Mouse (Mus musculus): ENCODE results near the gene B4gat1. TPM values are rescaled to one million over a fixed set of nuclear protein-coding genes. Genes with fewer than 3 reads are reported as not detected.
A peak's percentile ranks its signal among the peaks of the same experiment; 100 is the strongest.

The B4gat1 gene
- total RNA-seq, 1 experiment from 2014 or later = 9.2 TPM

- peak; percentile 30; the same call in 1 of the 2 replicates for ATAC-seq (replicated peaks; ENCODE audit: low read depth, poor library complexity, severe bottlenecking)
Observed at GRCm38 (mm10) chr19:5056251-5056650, 17.6 kb downstream of the B4gat1 start.

DNA sequence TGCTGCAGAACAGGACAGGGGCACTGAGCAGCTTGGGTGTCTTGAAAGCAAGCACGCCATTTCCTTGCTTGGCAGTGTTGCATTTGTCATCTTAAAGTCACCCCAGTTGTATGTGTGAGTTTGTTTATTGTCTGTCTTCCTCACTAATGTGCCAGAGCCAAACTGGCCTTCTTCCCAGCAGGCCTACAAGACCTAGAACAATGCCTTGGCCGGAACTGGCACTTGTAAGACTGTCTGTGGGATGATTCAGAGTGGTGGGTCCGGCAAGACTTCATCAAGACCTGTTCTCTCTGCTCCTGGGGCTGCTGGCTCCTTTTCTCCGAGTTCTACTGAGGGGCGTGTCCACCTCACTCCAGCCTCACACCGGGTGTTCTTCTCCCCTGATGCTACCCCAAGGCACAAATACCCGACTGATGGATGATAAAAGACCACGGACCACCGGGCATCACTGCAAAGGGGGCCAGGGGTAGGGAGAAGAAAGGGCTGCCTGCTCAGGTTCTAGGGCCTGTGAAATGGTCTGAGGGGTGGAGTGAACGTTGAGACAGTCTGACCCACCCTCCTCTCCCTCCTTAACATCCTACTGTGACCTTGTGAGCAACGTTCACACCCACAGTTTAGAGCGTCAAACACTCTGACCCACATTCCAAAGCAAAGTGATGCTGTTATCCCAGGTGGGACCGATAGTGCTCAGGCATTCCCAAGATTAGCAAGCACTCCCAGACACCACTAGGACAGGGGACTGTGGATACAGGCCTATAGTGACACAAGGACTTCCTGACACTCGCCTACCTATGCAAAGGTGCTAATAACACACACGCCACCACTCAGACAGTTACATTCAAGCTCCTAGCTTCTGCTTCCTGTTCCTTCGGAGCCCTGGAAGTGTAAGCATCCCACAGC is 19.5 kb downstream of the B4gat1 start:
- no peak for ATAC-seq (replicated peaks; ENCODE audit: low read depth, poor library complexity, severe bottlenecking)

DNA sequence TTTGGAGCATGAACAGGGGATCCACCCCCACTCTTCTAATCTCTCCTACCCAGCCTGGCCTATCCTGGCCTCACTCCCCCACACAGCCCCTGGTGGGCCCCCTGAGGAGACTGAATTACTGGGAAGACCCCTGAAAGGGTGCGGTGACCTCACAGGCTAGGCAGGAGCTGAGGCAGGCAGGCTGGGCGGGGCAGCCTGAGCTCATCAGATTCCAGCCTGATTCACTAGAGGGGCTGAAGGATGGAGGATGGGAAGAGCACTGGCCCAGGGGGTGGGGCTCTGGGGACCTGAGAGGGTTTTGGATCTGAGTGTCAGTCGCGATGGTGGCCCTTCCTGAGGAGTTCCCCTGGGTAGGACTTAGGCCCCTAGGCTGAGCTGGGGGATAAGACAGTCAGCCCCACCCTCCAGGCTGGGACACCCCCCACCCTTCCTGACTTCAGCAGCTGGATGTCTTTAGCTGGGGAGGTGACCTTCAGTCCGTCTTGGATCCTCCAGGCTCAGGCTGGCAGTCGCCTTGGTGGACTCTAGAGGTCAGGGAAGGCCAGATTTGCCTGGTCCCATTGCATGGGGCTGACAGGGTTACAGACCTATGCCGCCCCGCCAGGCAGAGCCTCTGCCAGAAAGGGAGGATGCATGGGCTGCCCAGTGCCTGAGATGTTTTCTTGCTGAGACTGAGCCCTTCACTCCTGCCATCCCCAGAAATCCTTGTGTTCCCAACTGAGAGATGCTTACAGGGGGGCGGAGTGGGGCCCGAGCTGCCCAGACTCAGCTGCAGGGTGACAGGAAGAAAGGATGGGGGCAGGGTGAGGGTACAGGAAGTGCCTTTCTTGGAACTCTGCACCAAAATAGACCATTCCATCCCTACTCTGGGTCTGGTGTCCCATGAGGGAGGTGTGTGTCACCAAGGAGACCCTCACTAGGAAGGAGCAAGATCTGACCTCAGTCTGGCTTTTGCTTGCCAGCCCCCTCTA is 20.5 kb downstream of the B4gat1 start:
- no peak for ATAC-seq (replicated peaks; ENCODE audit: low read depth, poor library complexity, severe bottlenecking)

GRCm38 (mm10) chr19:5060365-5061330 is 22.0 kb downstream of the B4gat1 start:
- ATAC-seq (replicated peaks; ENCODE audit: low read depth, poor library complexity, severe bottlenecking) = no peak

GRCm38 (mm10) chr19:5062041-5062440 is 23.4 kb downstream of the B4gat1 start:
- no peak for ATAC-seq (replicated peaks; ENCODE audit: low read depth, poor library complexity, severe bottlenecking)

DNA sequence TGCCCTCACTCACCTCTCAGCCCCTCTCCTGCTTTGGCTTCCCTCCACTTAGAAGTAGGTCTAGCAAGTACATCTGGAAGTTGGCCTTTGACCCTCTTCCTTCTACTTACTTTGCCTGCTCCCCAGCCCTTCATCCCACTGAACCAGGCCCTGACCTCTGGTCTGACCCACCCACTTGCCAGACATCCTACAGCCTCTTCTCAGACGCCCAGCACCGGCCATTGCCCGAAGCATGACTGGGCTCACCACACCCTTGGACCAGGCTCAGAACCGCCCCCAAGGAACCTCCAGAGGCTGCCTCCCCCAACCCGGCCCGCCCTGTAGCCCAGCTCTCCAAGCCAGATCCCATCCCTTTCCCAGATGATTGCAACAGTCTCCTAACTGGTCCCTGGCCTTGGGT is 23.8 kb downstream of the B4gat1 start:
- ATAC-seq (replicated peaks; ENCODE audit: low read depth, poor library complexity, severe bottlenecking) = no peak

- no peak for ATAC-seq (replicated peaks; ENCODE audit: low read depth, poor library complexity, severe bottlenecking)
Observed at GRCm38 (mm10) chr19:5065104-5065503, 26.5 kb downstream of the B4gat1 start.

DNA sequence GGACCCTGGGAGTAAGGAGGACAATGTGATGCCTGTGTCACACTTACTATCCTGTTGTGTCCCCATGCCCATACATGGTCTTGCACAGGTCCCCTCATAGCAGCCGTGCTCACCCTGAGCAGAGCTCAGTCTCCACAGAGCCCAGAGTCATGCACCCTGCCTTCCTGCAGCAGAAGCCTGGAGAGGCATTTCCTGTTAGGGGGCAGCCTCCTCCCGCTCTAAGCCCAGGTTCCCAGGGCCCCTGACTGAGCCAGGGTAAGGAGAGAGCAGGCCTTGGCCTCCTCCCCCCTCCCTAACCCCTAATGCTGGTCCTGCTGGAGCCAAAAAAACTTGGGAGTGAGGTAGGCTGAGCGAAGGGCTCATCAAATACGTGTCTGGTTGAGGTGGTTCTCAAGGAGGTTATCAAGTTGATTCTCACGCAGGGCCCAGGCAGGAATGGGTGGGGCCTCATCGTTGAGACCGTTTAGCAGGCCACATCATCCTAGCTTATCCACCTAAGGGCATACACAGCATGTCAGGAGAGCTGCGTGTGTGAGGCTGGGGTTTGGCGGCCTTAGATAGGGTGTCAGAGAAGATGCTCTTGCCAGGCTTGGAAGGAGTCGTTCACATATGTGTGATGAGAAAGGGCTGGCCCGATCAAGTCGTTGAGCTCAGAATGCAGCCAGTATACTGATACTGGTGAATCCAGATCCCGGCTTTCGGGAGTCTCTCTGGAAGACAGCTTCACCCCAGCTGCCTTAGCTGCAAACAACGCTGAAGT is 28.6 kb downstream of the B4gat1 start:
- peak; percentile 55 for ATAC-seq (replicated peaks; ENCODE audit: low read depth, poor library complexity, severe bottlenecking)

DNA sequence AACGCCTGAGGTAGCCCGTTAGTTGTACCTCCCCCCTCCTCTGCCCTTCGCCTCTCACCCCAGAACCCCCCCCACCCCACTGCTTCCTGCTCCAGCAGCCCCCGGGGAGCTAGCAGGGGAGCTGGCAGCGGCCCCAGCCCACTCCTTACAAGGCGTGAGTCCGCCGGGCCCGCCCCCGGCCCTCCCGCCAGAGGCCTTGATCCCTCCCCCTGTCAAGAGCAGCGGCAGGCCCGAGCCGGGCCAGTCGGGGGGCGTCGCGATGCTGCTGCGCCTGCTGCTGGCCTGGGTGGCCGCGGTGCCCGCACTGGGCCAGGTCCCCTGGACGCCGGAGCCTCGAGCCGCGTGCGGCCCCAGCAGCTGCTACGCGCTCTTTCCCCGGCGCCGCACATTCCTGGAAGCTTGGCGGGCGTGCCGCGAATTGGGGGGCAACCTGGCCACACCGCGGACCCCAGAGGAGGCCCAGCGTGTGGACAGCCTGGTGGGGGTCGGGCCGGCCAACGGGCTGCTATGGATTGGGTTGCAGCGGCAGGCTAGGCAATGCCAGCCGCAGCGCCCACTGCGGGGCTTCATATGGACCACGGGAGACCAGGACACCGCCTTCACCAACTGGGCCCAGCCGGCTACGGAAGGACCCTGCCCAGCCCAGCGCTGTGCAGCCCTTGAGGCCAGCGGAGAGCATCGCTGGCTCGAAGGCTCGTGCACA is 29.4 kb downstream of the B4gat1 start, which contains the start of gene Cd248:
Gene Cd248 (plus strand): TSS at position 212 of the 703 bp plus-strand sequence.
- ATAC-seq (replicated peaks; ENCODE audit: low read depth, poor library complexity, severe bottlenecking) = no peak

GRCm38 (mm10) chr19:5068570-5069234 is 30.1 kb downstream of the B4gat1 start:
- ATAC-seq (replicated peaks; ENCODE audit: low read depth, poor library complexity, severe bottlenecking) = no peak

GRCm38 (mm10) chr19:5069486-5069885 is 30.9 kb downstream of the B4gat1 start:
- no peak for ATAC-seq (replicated peaks; ENCODE audit: low read depth, poor library complexity, severe bottlenecking)

DNA sequence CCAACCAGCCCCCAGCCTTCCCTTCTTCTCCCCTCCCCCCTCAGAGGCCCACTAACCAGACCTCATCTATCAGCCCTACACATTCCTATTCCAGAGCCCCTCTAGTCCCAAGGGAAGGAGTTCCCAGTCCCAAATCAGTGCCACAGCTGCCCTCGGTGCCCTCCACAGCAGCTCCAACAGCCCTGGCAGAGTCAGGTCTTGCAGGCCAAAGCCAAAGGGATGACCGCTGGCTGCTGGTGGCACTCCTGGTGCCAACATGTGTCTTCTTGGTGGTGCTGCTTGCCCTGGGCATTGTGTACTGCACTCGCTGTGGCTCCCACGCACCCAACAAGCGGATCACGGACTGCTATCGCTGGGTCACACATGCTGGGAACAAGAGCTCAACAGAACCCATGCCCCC is 31.4 kb downstream of the B4gat1 start:
- ATAC-seq (replicated peaks; ENCODE audit: low read depth, poor library complexity, severe bottlenecking) = no peak

GRCm38 (mm10) chr19:5071077-5071476 is 32.5 kb downstream of the B4gat1 start:
- ATAC-seq (replicated peaks; ENCODE audit: low read depth, poor library complexity, severe bottlenecking) = no peak

DNA sequence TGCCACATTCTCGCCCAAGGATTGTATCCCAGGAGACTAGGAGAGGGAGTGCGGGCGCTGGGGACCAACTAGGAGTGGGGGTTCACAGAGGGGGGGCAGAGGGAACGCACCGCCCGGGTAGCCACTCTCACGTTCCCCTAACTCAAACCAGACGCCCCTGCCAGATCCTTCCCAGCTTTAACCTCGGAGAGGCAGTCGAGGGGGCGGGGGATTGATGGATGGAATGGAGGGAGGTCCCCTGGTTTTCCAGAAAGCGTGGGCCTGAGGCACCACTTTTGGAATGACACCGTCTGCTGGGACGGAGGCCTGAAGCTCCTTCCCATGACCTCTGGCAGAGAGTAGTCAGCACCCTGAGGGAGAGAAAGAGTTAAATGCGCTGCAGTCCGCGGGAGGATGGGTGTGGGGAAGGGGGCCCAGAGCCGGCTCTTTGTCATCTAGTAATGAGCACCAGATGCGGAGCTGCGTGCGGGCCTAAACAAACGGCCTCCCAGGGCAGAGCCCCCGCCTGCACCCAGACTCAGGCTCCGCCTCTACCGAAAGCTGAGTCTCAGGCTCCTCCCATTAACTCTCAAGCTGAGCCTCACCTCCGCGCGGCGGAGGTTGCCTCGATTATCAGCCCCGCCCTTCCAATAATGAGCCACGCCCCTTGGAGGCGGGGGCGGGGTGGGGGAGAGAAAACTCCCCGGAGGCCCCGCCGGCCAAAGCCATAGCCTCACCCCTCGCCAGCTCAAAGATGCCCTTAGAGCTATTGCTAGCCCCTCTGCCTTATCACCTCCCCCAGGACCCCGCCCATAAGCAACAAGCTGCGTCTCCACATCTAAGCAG is 33.1 kb downstream of the B4gat1 start:
- ATAC-seq (replicated peaks; ENCODE audit: low read depth, poor library complexity, severe bottlenecking) = peak; percentile 76

GRCm38 (mm10) chr19:5072389-5073019 is 33.9 kb downstream of the B4gat1 start:
- ATAC-seq (replicated peaks; ENCODE audit: low read depth, poor library complexity, severe bottlenecking) = no peak

GRCm38 (mm10) chr19:5073028-5073427 is 34.4 kb downstream of the B4gat1 start:
- ATAC-seq (replicated peaks; ENCODE audit: low read depth, poor library complexity, severe bottlenecking) = no peak; the same call in 1 of the 2 replicates
